Mouse (Mus musculus): ENCODE measurements at regions not wholly inside any gene's neighbourhood (a gene's known extent, or its start where the extent isn't known, plus 50 kb on each side); places are given as distances from the start of the nearest gene placed in this dataset. TPM values are rescaled to one million over a fixed set of nuclear protein-coding genes. Genes with fewer than 3 reads are reported as not detected.

Small RNA genes lying in the stretch of these regions (microRNA-seq; reads per million reads assigned to microRNA genes)
- gene Gm24063, result not detected

Measured in embryonic facial prominence, embryonic 13.5 days (tissue).